Mouse (Mus musculus) induced T-regulatory cell, adult 2 months (primary cell): ENCODE data around the gene Olfr552.
A peak's percentile ranks its signal among the peaks of the same experiment; 100 is the strongest.
"Not testable (repeated sequence)": the region's sequence is repeated elsewhere in the genome, so short reads cannot be mapped to it uniquely, and the experiment has no call there.

ENCODE experiments used
- DNase-seq: peaks from one replicate; pipeline ENCODE4 v3.0.0-alpha.2; 2012; ENCODE audit warnings: low read depth

The Olfr552 gene

GRCm38 (mm10) chr7:102597378-102598031 lies at the start of gene Olfr552:
Gene Olfr552, plus strand, starts transcription at chr7:102597770.
- DNase-seq: no peak

GRCm38 (mm10) chr7:102549570-102549969 lies 48.0 kb upstream of the Olfr552 start, which contains the start of gene Olfr549:
Gene Olfr549, plus strand, starts transcription at chr7:102549870.
- DNase-seq: no peak

DNA sequence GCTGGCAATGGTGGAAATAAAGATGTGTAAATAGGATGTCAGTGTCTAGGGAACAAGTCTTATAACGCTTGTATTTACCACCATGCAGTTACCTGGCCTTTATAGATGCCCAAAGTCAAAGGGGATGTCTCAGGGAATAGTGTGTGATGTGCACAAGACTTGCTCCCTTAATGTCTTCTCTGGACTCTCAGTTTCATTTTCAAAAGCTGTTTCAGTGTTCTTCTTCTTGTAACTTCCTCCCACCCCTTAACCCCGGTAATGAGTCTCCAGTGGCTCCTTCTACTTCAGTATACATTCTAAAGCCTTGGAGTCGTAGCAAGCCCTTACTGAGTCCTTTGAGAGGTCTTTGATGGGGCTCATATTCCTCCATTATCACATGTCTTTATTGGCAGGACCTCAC lies 44.3 kb upstream of the Olfr552 start:
- peak; percentile 35 for DNase-seq

DNA sequence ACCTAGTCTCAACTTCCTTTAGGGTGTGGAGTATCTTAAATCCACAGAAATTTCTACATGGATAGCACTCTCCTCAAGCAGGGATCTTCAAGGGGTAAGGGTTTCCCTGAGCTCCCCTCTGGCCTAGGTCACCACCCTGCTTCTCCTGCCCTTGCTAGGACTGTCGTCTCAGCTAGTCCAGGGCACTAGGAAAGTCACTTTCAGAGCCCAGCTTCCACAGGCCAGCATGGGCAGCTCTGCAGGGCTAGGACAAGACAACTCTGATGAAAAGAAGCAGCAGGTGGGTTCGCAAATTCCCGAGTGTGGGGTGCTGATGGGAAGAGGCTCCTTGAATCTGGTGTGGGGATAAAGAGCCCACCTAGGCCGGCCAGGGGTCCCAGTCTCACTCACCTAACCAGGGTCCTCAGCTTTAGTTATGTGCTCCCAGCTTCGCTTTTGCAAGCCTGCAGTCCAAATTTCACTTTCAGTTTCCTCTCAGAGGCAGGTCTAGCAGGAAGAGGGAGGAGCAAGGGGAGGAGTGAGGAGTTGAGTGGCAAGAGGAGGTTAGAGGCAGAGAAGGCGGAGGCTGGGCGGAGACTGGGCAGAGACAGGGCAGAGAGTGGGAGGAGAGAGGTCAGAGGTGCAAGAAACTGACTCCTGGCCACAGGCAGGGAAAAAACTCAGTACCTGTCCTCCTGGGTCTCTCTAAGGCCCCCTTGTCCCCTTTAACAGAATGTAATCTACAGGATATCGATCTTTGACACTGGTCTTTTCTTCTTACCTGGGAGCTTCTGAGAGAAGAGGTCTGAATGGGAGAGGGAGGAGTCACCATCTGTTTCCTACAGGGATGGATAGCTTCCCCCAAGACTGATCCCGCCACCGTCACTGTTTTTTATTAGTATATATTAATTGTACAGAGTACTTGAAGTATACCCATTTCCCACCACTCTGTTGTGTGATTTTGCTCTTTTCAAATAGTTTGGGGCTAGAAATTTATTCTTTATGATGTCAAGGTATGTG lies 32.3 kb upstream of the Olfr552 start, which contains the start of gene Trim21:
Gene Trim21 (minus strand): TSS at position 488 of the 999 bp plus-strand sequence.
- peak; percentile 96 for DNase-seq

DNA sequence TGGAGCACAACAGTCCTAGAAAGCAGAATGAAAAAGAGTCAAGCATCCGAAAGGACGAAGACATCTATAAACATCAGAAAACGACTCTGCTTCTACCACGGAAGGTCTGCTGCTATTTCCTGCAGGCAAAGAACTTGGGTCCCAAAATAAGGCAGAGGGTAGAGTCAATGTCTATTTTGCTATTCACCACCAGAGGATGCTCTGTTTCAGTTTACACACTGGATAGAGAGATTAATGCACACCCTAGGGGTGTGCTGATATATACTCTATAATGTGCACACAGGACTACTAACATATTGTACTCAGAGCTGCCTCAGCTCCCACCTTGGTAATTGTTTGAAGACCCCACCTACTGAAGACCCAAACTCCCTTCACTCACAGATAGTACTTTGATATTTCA lies 31.4 kb upstream of the Olfr552 start:
- no peak for DNase-seq

- no peak for DNase-seq
Measured at GRCm38 (mm10) chr7:102571142-102571541, 26.4 kb upstream of the Olfr552 start, which contains the start of gene Olfr550. Gene Olfr550, plus strand, starts transcription at chr7:102571442.

GRCm38 (mm10) chr7:102573174-102573830 lies 24.3 kb upstream of the Olfr552 start:
- no peak for DNase-seq

DNA sequence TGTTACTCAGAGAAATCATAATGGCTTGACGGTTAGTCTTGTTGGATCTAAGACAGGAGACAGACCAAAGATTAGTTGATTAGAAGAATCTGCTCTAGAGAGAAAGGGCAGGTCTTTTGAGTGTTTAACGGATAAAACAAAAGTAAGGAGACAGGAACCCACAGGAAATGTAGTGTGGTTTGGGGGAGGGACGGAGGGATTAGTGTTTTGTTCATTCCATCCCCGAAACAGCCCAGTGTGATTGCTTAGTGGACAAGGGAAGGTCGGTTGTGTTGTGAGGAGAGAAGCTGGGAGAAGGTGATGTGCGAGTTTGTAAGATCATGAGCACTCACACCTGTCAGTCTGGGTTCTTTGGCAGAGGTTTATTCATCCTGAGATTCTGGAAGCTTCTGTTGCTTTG lies 21.6 kb upstream of the Olfr552 start:
- DNase-seq: peak; percentile 10

GRCm38 (mm10) chr7:102591786-102592185 lies 5.8 kb upstream of the Olfr552 start, which contains the start of gene Olfr551:
Gene Olfr551, minus strand, starts transcription at chr7:102591886.
- DNase-seq: no peak

DNA sequence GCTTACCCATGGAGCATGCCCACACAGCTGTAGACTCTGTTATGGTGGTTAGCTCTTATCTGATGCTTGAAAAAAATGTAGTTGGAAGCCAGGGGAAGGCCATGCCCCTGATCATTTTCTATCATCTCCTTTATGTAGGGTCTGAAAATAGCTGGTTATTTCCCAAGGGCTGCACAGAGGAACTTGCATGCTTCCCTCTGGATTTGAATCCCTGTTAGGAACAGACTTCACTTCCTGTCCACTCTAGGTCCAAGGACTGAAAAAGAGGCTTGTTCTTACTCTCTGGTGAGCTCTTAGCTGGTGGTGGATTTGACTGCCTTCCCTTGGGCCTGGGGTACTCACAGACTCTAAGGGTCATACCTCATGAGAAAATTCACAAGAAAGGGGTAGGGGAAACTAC lies 20.5 kb downstream of the Olfr552 start, which contains the start of gene Olfr553:
Gene Olfr553 (minus strand): TSS at position 101 of the 400 bp plus-strand sequence.
- DNase-seq: no peak

DNA sequence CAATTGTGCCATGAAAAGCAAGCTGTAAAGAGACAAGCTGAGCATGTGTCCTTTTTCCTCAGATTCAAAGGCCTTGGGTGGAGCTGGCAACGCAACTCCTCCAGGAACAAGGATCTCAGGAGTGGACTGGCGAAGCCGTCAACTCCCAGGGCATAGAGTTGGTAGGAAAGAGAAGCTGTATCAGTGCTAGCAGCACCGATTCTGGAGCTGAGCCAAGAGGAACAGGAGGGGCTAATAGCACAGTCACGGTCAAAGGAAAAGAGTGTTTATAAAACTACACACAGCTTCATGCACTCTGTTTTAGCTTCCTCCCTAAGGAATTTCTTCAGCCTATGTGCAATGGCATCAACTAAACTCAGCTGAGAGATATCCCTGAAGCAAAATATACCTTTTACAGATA lies 22.0 kb downstream of the Olfr552 start:
- no peak for DNase-seq

- not testable (repeated sequence) for DNase-seq
Measured at GRCm38 (mm10) chr7:102620368-102620767, 22.8 kb downstream of the Olfr552 start.

- DNase-seq: peak; percentile 85
Measured at GRCm38 (mm10) chr7:102636665-102637064, 39.1 kb downstream of the Olfr552 start.

- DNase-seq: no peak
Measured at GRCm38 (mm10) chr7:102638132-102638531, 40.6 kb downstream of the Olfr552 start, which contains the start of gene Olfr554. Gene Olfr554, plus strand, starts transcription at chr7:102638432.

- DNase-seq: not testable (repeated sequence)
Measured at GRCm38 (mm10) chr7:102644945-102645344, 47.4 kb downstream of the Olfr552 start.
